Mouse (Mus musculus): ENCODE results near the gene Cyp2c29.
"Not testable (repeated sequence)": the region's sequence is repeated elsewhere in the genome, so short reads cannot be mapped to it uniquely, and the experiment has no call there.

GRCm38 (mm10) chr19:39267036-39267435 lies 2.2 kb upstream of the Cyp2c29 start:
- TF ChIP-seq CTCF, EP300 (IDR thresholded peaks at IDR 0.05): not testable (repeated sequence)

All from lung, postnatal 0 days (tissue).